Mouse (Mus musculus) bone marrow, adult 2 months (tissue): Measurements from ENCODE around the gene Gcnt1. TPM values are rescaled to one million over a fixed set of nuclear protein-coding genes. Genes with fewer than 3 reads are reported as not detected.
A peak's percentile ranks its signal among the peaks of the same experiment; 100 is the strongest.

ENCODE experiments used
- H3K27ac ChIP-seq: fragments of 200-500 bp; 2 replicates; pipeline ENCODE4 v1.5.1; 2012; ENCODE audit warnings: low read depth, mild to moderate bottlenecking, control low read depth, inconsistent platforms, low read length; ENCODE audit not compliant: control insufficient read depth, poor library complexity, insufficient read depth
- H3K4me1 ChIP-seq: fragments of 200-500 bp; 2 replicates; pipeline ENCODE4 v1.6.1; 2011; ENCODE audit warnings: low read length; ENCODE audit not compliant: control insufficient read depth, insufficient read depth
- H3K4me3 ChIP-seq: fragments of 200-500 bp; replicated peaks from 2 replicates; pipeline ENCODE3; 2011; ENCODE audit warnings: mild to moderate bottlenecking, low read depth, low read length, control low read depth; ENCODE audit not compliant: control insufficient read depth
- CTCF ChIP-seq: fragments of 200-500 bp; IDR thresholded peaks from 2 replicates; pipeline ENCODE4 v1.5.1; 2011; ENCODE audit warnings: low read length, control low read depth; ENCODE audit not compliant: control insufficient read depth, insufficient read depth
- POLR2A ChIP-seq: fragments of 200-500 bp; IDR thresholded peaks from 2 replicates; pipeline ENCODE4 v1.6.1; 2011; ENCODE audit warnings: low read depth, mild to moderate bottlenecking, control low read depth, low read length, borderline replicate concordance; ENCODE audit not compliant: control insufficient read depth
- WGBS: fragments of 180-500 bp; shearing (Covaris S2); methylation state at CpG from one replicate; pipeline ENCODE4 v1.1.7; 2018; 5-methylcytosine and 5-hydroxymethylcytosine counted together
- polyA plus RNA-seq: library from polyadenylated mRNA; stranded (reverse); fragments of >200 nt; gene quantifications from 2 replicates; pipeline ENCODE4 v1.2.4, GENCODE M21; 2011; ENCODE audit warnings: low replicate concordance; ENCODE audit not compliant: missing spikeins, insufficient read depth, insufficient read length

Gcnt1 gene
- polyA plus RNA-seq, 1 experiment = 26.6 TPM

- Histone ChIP-seq H3K4me3 (no peak overlapping the region), H3K27ac (no peak overlapping the region), H3K4me1 (no peaks in the 10 kb centered on the region; the same call in 1 of the 2 replicates)
- WGBS = 71% methylated on average over 4 of the region's 4 CpGs
- TF ChIP-seq CTCF = no peak
These were observed 12.4 kb upstream of the Gcnt1 start for GRCm38 (mm10) chr19:17385022-17385421.

GRCm38 (mm10) chr19:17382807-17383397 is 10.3 kb upstream of the Gcnt1 start:
- WGBS = 42% methylated on average over 6 of the region's 6 CpGs
- Histone ChIP-seq H3K4me3 (no peak overlapping the region), H3K4me1 (no peaks in the 10 kb centered on the region; the same call in 1 of the 2 replicates), H3K27ac (no peak overlapping the region)
- TF ChIP-seq POLR2A (no peak), CTCF (no peak)

GRCm38 (mm10) chr19:17380549-17380948 is 7.9 kb upstream of the Gcnt1 start:
- TF ChIP-seq POLR2A (no peak), CTCF (no peak)
- Histone ChIP-seq H3K4me1 (no peaks in the 10 kb centered on the region), H3K27ac (no peak overlapping the region), H3K4me3 (no peak overlapping the region)
- 51% methylated on average over 7 of the region's 7 CpGs for WGBS

GRCm38 (mm10) chr19:17378845-17379244 is 6.2 kb upstream of the Gcnt1 start:
- Histone ChIP-seq H3K4me1 (no peaks in the 10 kb centered on the region), H3K4me3 (no peak overlapping the region), H3K27ac (no peak overlapping the region)
- no peak for TF ChIP-seq POLR2A
- no peak for TF ChIP-seq CTCF

- H3K27ac ChIP-seq = no peak overlapping the region
- H3K4me1 ChIP-seq = no peaks in the 10 kb centered on the region
- no peak overlapping the region for H3K4me3 ChIP-seq
- TF ChIP-seq POLR2A (no peak), CTCF (no peak)
- 82% methylated on average over 7 of the region's 7 CpGs for WGBS
These were observed 3.1 kb downstream of the Gcnt1 start for GRCm38 (mm10) chr19:17369581-17369980.

- TF ChIP-seq CTCF (no peak), POLR2A (no peak)
- Histone ChIP-seq H3K4me1 (no peaks in the 10 kb centered on the region), H3K4me3 (no peak overlapping the region), H3K27ac (no peak overlapping the region)
- 70% methylated on average over 9 of the region's 9 CpGs for WGBS
These were observed 4.1 kb downstream of the Gcnt1 start for GRCm38 (mm10) chr19:17368557-17368956.

GRCm38 (mm10) chr19:17366364-17367090 is 6.1 kb downstream of the Gcnt1 start:
- H3K4me3 ChIP-seq = no peak overlapping the region
- TF ChIP-seq CTCF (no peak), POLR2A (no peak)
- WGBS = 81% methylated on average over 8 of the region's 8 CpGs
- H3K4me1 ChIP-seq = no peaks in the 10 kb centered on the region
- no peak overlapping the region for H3K27ac ChIP-seq

- H3K4me1 ChIP-seq = no peaks in the 10 kb centered on the region; the same call in 1 of the 2 replicates
- WGBS = 32% methylated on average over 3 of the region's 3 CpGs
- no peak overlapping the region for H3K27ac ChIP-seq
- TF ChIP-seq CTCF (peak; percentile 38; the same call in 1 of the 2 replicates), POLR2A (no peak)
- no peak overlapping the region for H3K4me3 ChIP-seq
These were observed 7.9 kb downstream of the Gcnt1 start for GRCm38 (mm10) chr19:17364741-17365140.

GRCm38 (mm10) chr19:17361181-17361580 is 11.5 kb downstream of the Gcnt1 start:
- WGBS = 12% methylated on average over 2 of the region's 2 CpGs
- Histone ChIP-seq H3K4me3 (no peak overlapping the region), H3K27ac (no peak overlapping the region), H3K4me1 (peaks cover 2% of the 10 kb centered on the region; the same call in 1 of the 2 replicates)
- TF ChIP-seq CTCF (no peak), POLR2A (no peak)
